Mouse (Mus musculus): Measurements from ENCODE around the gene Scaper.

- TF ChIP-seq EP300 (IDR thresholded peaks at IDR 0.05) (no peak), CTCF (IDR thresholded peaks at IDR 0.05) (no peak)
Measured at GRCm38 (mm10) chr9:55509731-55510130, 428.2 kb downstream of the Scaper start.

Measured in lung, postnatal 0 days (tissue).